Mouse (Mus musculus): ENCODE results near the gene Cyb561a3. TPM values are rescaled to one million over a fixed set of nuclear protein-coding genes. Genes with fewer than 3 reads are reported as not detected.

The Cyb561a3 gene
- polyA plus RNA-seq, 1 experiment from 2014 or later, result 14.9 TPM

GRCm38 (mm10) chr19:10561558-10562314 lies 15.2 kb upstream of the Cyb561a3 start:
- peak overlapping the region; percentile 73 for H3K27ac ChIP-seq (ENCODE audit: low read depth, low read length)
- H3K9me3 ChIP-seq (ENCODE audit: control insufficient read depth, low read length), result no peaks in the 10 kb centered on the region
- H3K4me1 ChIP-seq (replicated peaks; ENCODE audit: control insufficient read depth, insufficient read depth, low read length), result peaks cover 5% of the 10 kb centered on the region; the same call in 1 of the 2 replicates
- ATAC-seq (replicated peaks; ENCODE audit: low FRiP score), result 0 out of 2 replicates have a peak, but pooled peaks have one; percentile 41
- no peaks in the 10 kb centered on the region for H3K36me3 ChIP-seq (ENCODE audit: control insufficient read depth, insufficient read depth, low read length)
- H3K4me3 ChIP-seq (ENCODE audit: low read depth, low read length), result no peak overlapping the region
- H3K4me2 ChIP-seq, result no peak overlapping the region
- no peak overlapping the region for H3K9ac ChIP-seq (ENCODE audit: low read depth, low read length)
- H3K27me3 ChIP-seq (replicated peaks; ENCODE audit: control insufficient read depth, insufficient read depth, low read length), result no peaks in the 10 kb centered on the region
- no peak for DNase-seq (ENCODE audit: low spot score)
- 45% methylated on average over 6 of the region's 6 CpGs for WGBS

GRCm38 (mm10) chr19:10562351-10562750 lies 14.6 kb upstream of the Cyb561a3 start:
- ATAC-seq (replicated peaks; ENCODE audit: low FRiP score), result no peak
- Histone ChIP-seq H3K4me2 (no peak overlapping the region), H3K9ac (ENCODE audit: low read depth, low read length) (no peak overlapping the region), H3K27ac (ENCODE audit: low read depth, low read length) (peak overlapping the region; percentile 73), H3K4me1 (replicated peaks; ENCODE audit: control insufficient read depth, insufficient read depth, low read length) (peaks cover 5% of the 10 kb centered on the region; the same call in 1 of the 2 replicates), H3K4me3 (ENCODE audit: low read depth, low read length) (no peak overlapping the region), H3K27me3 (replicated peaks; ENCODE audit: control insufficient read depth, insufficient read depth, low read length) (no peaks in the 10 kb centered on the region), H3K9me3 (ENCODE audit: control insufficient read depth, low read length) (no peaks in the 10 kb centered on the region), H3K36me3 (ENCODE audit: control insufficient read depth, insufficient read depth, low read length) (no peaks in the 10 kb centered on the region)
- 66% methylated on average over 5 of the region's 5 CpGs for WGBS
- no peak for DNase-seq (ENCODE audit: low spot score)

GRCm38 (mm10) chr19:10564278-10564677 lies 12.7 kb upstream of the Cyb561a3 start:
- Histone ChIP-seq H3K27ac (ENCODE audit: low read depth, low read length) (no peak overlapping the region), H3K4me1 (replicated peaks; ENCODE audit: control insufficient read depth, insufficient read depth, low read length) (peaks cover 5% of the 10 kb centered on the region; the same call in 1 of the 2 replicates), H3K4me3 (ENCODE audit: low read depth, low read length) (no peak overlapping the region), H3K9me3 (ENCODE audit: control insufficient read depth, low read length) (no peaks in the 10 kb centered on the region), H3K36me3 (ENCODE audit: control insufficient read depth, insufficient read depth, low read length) (no peaks in the 10 kb centered on the region), H3K4me2 (no peak overlapping the region), H3K9ac (ENCODE audit: low read depth, low read length) (no peak overlapping the region), H3K27me3 (replicated peaks; ENCODE audit: control insufficient read depth, insufficient read depth, low read length) (no peaks in the 10 kb centered on the region)
- no peak for DNase-seq (ENCODE audit: low spot score)
- 79% methylated on average over 6 of the region's 6 CpGs for WGBS
- no peak for ATAC-seq (replicated peaks; ENCODE audit: low FRiP score)

GRCm38 (mm10) chr19:10565217-10565616 lies 11.8 kb upstream of the Cyb561a3 start:
- ATAC-seq (replicated peaks; ENCODE audit: low FRiP score) (no peak), DNase-seq (ENCODE audit: low spot score) (no peak)
- no peaks in the 10 kb centered on the region for H3K27me3 ChIP-seq (replicated peaks; ENCODE audit: control insufficient read depth, insufficient read depth, low read length)
- H3K9ac ChIP-seq (ENCODE audit: low read depth, low read length), result no peak overlapping the region
- H3K4me3 ChIP-seq (ENCODE audit: low read depth, low read length), result no peak overlapping the region
- H3K4me1 ChIP-seq (replicated peaks; ENCODE audit: control insufficient read depth, insufficient read depth, low read length), result peaks cover 5% of the 10 kb centered on the region; the same call in 1 of the 2 replicates
- 69% methylated on average over 4 of the region's 4 CpGs for WGBS
- H3K27ac ChIP-seq (ENCODE audit: low read depth, low read length), result no peak overlapping the region
- peaks cover 5% of the 10 kb centered on the region for H3K36me3 ChIP-seq (ENCODE audit: control insufficient read depth, insufficient read depth, low read length)
- no peak overlapping the region for H3K4me2 ChIP-seq
- H3K9me3 ChIP-seq (ENCODE audit: control insufficient read depth, low read length), result no peaks in the 10 kb centered on the region

- Histone ChIP-seq H3K4me1 (replicated peaks; ENCODE audit: control insufficient read depth, insufficient read depth, low read length) (0 out of 2 replicates have a peak, but pooled peaks cover 3% of the 10 kb centered on the region), H3K27me3 (replicated peaks; ENCODE audit: control insufficient read depth, insufficient read depth, low read length) (no peaks in the 10 kb centered on the region), H3K4me3 (ENCODE audit: low read depth, low read length) (no peak overlapping the region), H3K9ac (ENCODE audit: low read depth, low read length) (no peak overlapping the region), H3K36me3 (ENCODE audit: control insufficient read depth, insufficient read depth, low read length) (peaks cover 23% of the 10 kb centered on the region), H3K27ac (ENCODE audit: low read depth, low read length) (no peak overlapping the region), H3K4me2 (no peak overlapping the region), H3K9me3 (ENCODE audit: control insufficient read depth, low read length) (no peaks in the 10 kb centered on the region)
- WGBS, result 83% methylated on average over 6 of the region's 6 CpGs
- DNase-seq (ENCODE audit: low spot score) (no peak), ATAC-seq (replicated peaks; ENCODE audit: low FRiP score) (no peak)
These were observed 7.3 kb upstream of the Cyb561a3 start for GRCm38 (mm10) chr19:10569627-10570026.

GRCm38 (mm10) chr19:10580102-10580501 lies 3.1 kb downstream of the Cyb561a3 start:
- H3K9me3 ChIP-seq (ENCODE audit: control insufficient read depth, low read length), result no peaks in the 10 kb centered on the region
- no peak for DNase-seq (ENCODE audit: low spot score)
- H3K27ac ChIP-seq (ENCODE audit: low read depth, low read length), result no peak overlapping the region
- H3K27me3 ChIP-seq (replicated peaks; ENCODE audit: control insufficient read depth, insufficient read depth, low read length), result no peaks in the 10 kb centered on the region
- 69% methylated on average over 3 of the region's 3 CpGs for WGBS
- no peak for ATAC-seq (replicated peaks; ENCODE audit: low FRiP score)
- peaks cover 1% of the 10 kb centered on the region; the same call in 1 of the 2 replicates for H3K36me3 ChIP-seq (ENCODE audit: control insufficient read depth, insufficient read depth, low read length)
- H3K4me3 ChIP-seq (ENCODE audit: low read depth, low read length), result no peak overlapping the region
- peaks cover 4% of the 10 kb centered on the region; the same call in 1 of the 2 replicates for H3K4me1 ChIP-seq (replicated peaks; ENCODE audit: control insufficient read depth, insufficient read depth, low read length)
- H3K9ac ChIP-seq (ENCODE audit: low read depth, low read length), result no peak overlapping the region
- H3K4me2 ChIP-seq, result no peak overlapping the region

GRCm38 (mm10) chr19:10580761-10581160 lies 3.8 kb downstream of the Cyb561a3 start:
- Histone ChIP-seq H3K27ac (ENCODE audit: low read depth, low read length) (no peak overlapping the region), H3K27me3 (replicated peaks; ENCODE audit: control insufficient read depth, insufficient read depth, low read length) (no peaks in the 10 kb centered on the region), H3K9ac (ENCODE audit: low read depth, low read length) (no peak overlapping the region), H3K36me3 (ENCODE audit: control insufficient read depth, insufficient read depth, low read length) (no peaks in the 10 kb centered on the region; the same call in 1 of the 2 replicates), H3K4me2 (no peak overlapping the region), H3K9me3 (ENCODE audit: control insufficient read depth, low read length) (no peaks in the 10 kb centered on the region), H3K4me1 (replicated peaks; ENCODE audit: control insufficient read depth, insufficient read depth, low read length) (peaks cover 2% of the 10 kb centered on the region; the same call in 1 of the 2 replicates), H3K4me3 (ENCODE audit: low read depth, low read length) (no peak overlapping the region)
- DNase-seq (ENCODE audit: low spot score) (no peak), ATAC-seq (replicated peaks; ENCODE audit: low FRiP score) (no peak)
- 62% methylated on average over 3 of the region's 3 CpGs for WGBS

- Histone ChIP-seq H3K27ac (ENCODE audit: low read depth, low read length) (no peak overlapping the region), H3K9me3 (ENCODE audit: control insufficient read depth, low read length) (no peaks in the 10 kb centered on the region), H3K27me3 (replicated peaks; ENCODE audit: control insufficient read depth, insufficient read depth, low read length) (no peaks in the 10 kb centered on the region), H3K9ac (ENCODE audit: low read depth, low read length) (no peak overlapping the region), H3K4me3 (ENCODE audit: low read depth, low read length) (no peak overlapping the region), H3K4me1 (replicated peaks; ENCODE audit: control insufficient read depth, insufficient read depth, low read length) (no peaks in the 10 kb centered on the region; the same call in 1 of the 2 replicates), H3K36me3 (ENCODE audit: control insufficient read depth, insufficient read depth, low read length) (no peaks in the 10 kb centered on the region; the same call in none of the 2 replicates), H3K4me2 (no peak overlapping the region)
- DNase-seq (ENCODE audit: low spot score) (no peak), ATAC-seq (replicated peaks; ENCODE audit: low FRiP score) (no peak)
- 83% methylated on average over 6 of the region's 6 CpGs for WGBS
These were observed 5.0 kb downstream of the Cyb561a3 start for GRCm38 (mm10) chr19:10581984-10582383.
